Mouse (Mus musculus) CH12.LX (cell line): ENCODE results near the gene Fgfrl1.

ENCODE experiments used
- BHLHE40 ChIP-seq: IDR thresholded peaks from 2 replicates; pipeline ENCODE4 v1.6.1; 2011; ENCODE audit warnings: mild to moderate bottlenecking, low read depth, low read length, improper control_type of control experiment
- CHD2 ChIP-seq: IDR thresholded peaks from 2 replicates; pipeline ENCODE4 v1.6.1; 2011; ENCODE audit warnings: low read length, improper control_type of control experiment
- CTCF ChIP-seq, 2 experiments: IDR thresholded peaks in 1 of 2; conservative IDR thresholded peaks in 1 of 2; 2 replicates each; pipeline ENCODE4 v1.5.1; 2011 to 2012; ENCODE audit warnings: low read depth in 2 of 2, low read length in 2 of 2, improper control_type of control experiment in 1 of 2, inconsistent platforms in 1 of 2, mild to moderate bottlenecking in 1 of 2, moderate library complexity in 1 of 2
- EP300 ChIP-seq: IDR thresholded peaks from 2 replicates; pipeline ENCODE4 v1.6.1; 2011; ENCODE audit warnings: low read length, improper control_type of control experiment
- HCFC1 ChIP-seq: IDR thresholded peaks from 2 replicates; pipeline ENCODE4 v1.6.1; 2012; ENCODE audit warnings: low read depth, mild to moderate bottlenecking, inconsistent platforms, low read length, improper control_type of control experiment
- MAX ChIP-seq: IDR thresholded peaks from 2 replicates; pipeline ENCODE4 v1.6.1; 2011; ENCODE audit warnings: low read length, improper control_type of control experiment
- MEF2A ChIP-seq: IDR thresholded peaks from 2 replicates; pipeline ENCODE4 v1.6.1; 2014; ENCODE audit warnings: low read depth, mild to moderate bottlenecking, inconsistent platforms, low read length, improper control_type of control experiment, borderline replicate concordance
- POLR2A ChIP-seq: IDR thresholded peaks from 2 replicates; pipeline ENCODE4 v1.6.1; 2011; ENCODE audit warnings: low read depth, mild to moderate bottlenecking, improper control_type of control experiment, low read length
- RAD21 ChIP-seq: IDR thresholded peaks from 2 replicates; pipeline ENCODE4 v1.6.1; 2011; ENCODE audit warnings: low read depth, mild to moderate bottlenecking, low read length, improper control_type of control experiment, moderate library complexity
- ZKSCAN1 ChIP-seq: IDR thresholded peaks from 2 replicates; pipeline ENCODE4 v1.6.1; 2012; ENCODE audit warnings: low read depth, inconsistent platforms, low read length, improper control_type of control experiment, borderline replicate concordance
- ZMIZ1 ChIP-seq: IDR thresholded peaks from 2 replicates; pipeline ENCODE4 v1.6.1; 2012; ENCODE audit warnings: low read depth, mild to moderate bottlenecking, inconsistent platforms, low read length, improper control_type of control experiment

- TF ChIP-seq BHLHE40 (no peak), POLR2A (no peak), MEF2A (no peak), MAX (no peak), CHD2 (no peak), CTCF (conservative IDR thresholded peaks at IDR 0.05 in 1 of 2, IDR thresholded peaks at IDR 0.05 in 1 of 2; ENCODE audit: low read depth in 2 of 2, low read length in 2 of 2) (peak; percentile 65 to 82), HCFC1 (no peak), RAD21 (peak; percentile 73), EP300 (no peak), ZKSCAN1 (no peak), ZMIZ1 (no peak)
These were observed 34.5 kb downstream of the Fgfrl1 start for GRCm38 (mm10) chr5:108726557-108727248.
